Mouse (Mus musculus) neural tube, embryonic 13.5 days (tissue): ENCODE data around the gene C2cd4d. TPM values are rescaled to one million over a fixed set of nuclear protein-coding genes. Genes with fewer than 3 reads are reported as not detected.

Experiments
- ATAC-seq: fragments of 200-750 bp; cut with Nextera tagmentation; 2 replicates; pipeline ENCODE4 v1.8.0; 2017; ENCODE audit warnings: low read depth, mild to moderate bottlenecking, moderate TSS enrichment, moderate library complexity
- H3K27ac ChIP-seq: fragments of 300-500 bp; sonication (generic); replicated peaks from 2 replicates; pipeline ENCODE4 v1.5.1; 2015; ENCODE audit warnings: moderate library complexity, mild to moderate bottlenecking, inconsistent platforms
- H3K27me3 ChIP-seq: fragments of 300-500 bp; sonication (generic); 2 replicates; pipeline ENCODE4 v1.6.1; 2015; ENCODE audit warnings: mild to moderate bottlenecking, inconsistent platforms
- H3K36me3 ChIP-seq: fragments of 300-500 bp; sonication (generic); 2 replicates; pipeline ENCODE4 v1.6.1; 2015; ENCODE audit warnings: mild to moderate bottlenecking, inconsistent platforms
- H3K4me1 ChIP-seq: fragments of 300-500 bp; sonication (generic); replicated peaks from 2 replicates; pipeline ENCODE4 v1.6.1; 2015; ENCODE audit warnings: inconsistent platforms
- H3K4me2 ChIP-seq: fragments of 300-500 bp; sonication (generic); 2 replicates; pipeline ENCODE4 v1.6.1; 2015; ENCODE audit warnings: inconsistent platforms, mild to moderate bottlenecking, moderate library complexity
- H3K4me3 ChIP-seq: fragments of 300-500 bp; sonication (generic); 2 replicates; pipeline ENCODE4 v1.5.1; 2015; ENCODE audit warnings: mild to moderate bottlenecking, inconsistent platforms
- H3K9ac ChIP-seq: fragments of 300-500 bp; sonication (generic); 2 replicates; pipeline ENCODE4 v1.6.1; 2015; ENCODE audit warnings: moderate library complexity, mild to moderate bottlenecking, inconsistent platforms
- H3K9me3 ChIP-seq: fragments of 300-500 bp; sonication (generic); 2 replicates; pipeline ENCODE4 v1.6.1; 2016; ENCODE audit warnings: inconsistent platforms
- WGBS: fragments of 180-500 bp; shearing (Covaris S2); methylation state at CpG from one replicate; pipeline ENCODE4 v1.1.7; 2015; 5-methylcytosine and 5-hydroxymethylcytosine counted together
- polyA plus RNA-seq: library from polyadenylated mRNA; unstranded; fragments of >200 nt; fragmentation: Nextera tagmentation; extraction: Ambion mirVana; gene quantifications from 2 replicates; pipeline ENCODE4 v1.2.1, GENCODE M21; 2015

C2cd4d gene
- polyA plus RNA-seq, 1 experiment from 2014 or later = 2.2 TPM

DNA sequence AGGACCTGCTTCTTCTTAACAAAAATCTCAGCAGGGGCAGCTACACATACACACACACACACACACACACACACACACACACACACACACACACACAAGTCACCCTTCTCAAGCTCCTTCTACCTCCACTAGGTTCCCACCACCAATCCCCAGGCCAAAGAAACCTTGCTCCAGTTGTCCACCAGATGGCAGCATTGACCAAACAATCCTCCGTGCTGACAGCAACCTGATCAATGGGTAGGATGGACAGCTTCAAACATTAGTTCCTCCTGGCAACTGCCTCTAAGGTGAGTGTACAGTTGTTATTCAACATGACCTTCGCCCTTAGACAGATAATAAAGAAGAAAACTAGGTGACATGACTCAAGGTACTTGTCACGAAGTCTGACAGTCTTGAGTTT is 4.5 kb downstream of the C2cd4d start:
- Histone ChIP-seq H3K4me2 (no peak overlapping the region), H3K36me3 (no peaks in the 10 kb centered on the region), H3K4me1 (peaks cover 10% of the 10 kb centered on the region), H3K4me3 (no peak overlapping the region), H3K9ac (no peak overlapping the region), H3K9me3 (no peaks in the 10 kb centered on the region), H3K27ac (no peak overlapping the region), H3K27me3 (peaks cover 38% of the 10 kb centered on the region)
- 19% methylated on average over 3 of the region's 3 CpGs for WGBS
- ATAC-seq = peak; percentile 32; the same call in 1 of the 2 replicates

DNA sequence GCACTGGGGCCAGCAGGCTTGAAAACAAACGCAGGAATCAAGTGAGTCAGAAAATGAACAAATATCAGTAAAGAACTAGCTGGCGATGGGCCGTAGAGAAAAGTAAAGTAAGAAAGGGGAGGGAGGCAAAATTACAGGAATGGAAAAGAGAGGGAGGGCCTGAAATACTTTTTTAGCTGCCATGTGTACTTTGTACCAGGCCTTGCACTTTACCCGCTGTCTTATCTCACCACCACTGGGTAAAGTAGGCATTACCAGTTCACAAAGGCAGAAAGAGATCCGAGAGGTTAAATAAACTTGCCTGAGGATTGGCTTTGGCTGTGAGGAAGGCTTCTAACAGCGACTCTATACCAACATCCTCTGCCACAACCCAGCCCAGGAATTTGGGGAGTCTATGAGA is 5.3 kb downstream of the C2cd4d start:
- H3K4me1 ChIP-seq = peaks cover 15% of the 10 kb centered on the region
- H3K9me3 ChIP-seq = no peaks in the 10 kb centered on the region
- 83% methylated on average over 6 of the region's 6 CpGs for WGBS
- no peak overlapping the region for H3K4me2 ChIP-seq
- no peak for ATAC-seq
- H3K27me3 ChIP-seq = peaks cover 31% of the 10 kb centered on the region
- H3K36me3 ChIP-seq = no peaks in the 10 kb centered on the region
- no peak overlapping the region for H3K4me3 ChIP-seq
- H3K27ac ChIP-seq = no peak overlapping the region
- H3K9ac ChIP-seq = no peak overlapping the region

DNA sequence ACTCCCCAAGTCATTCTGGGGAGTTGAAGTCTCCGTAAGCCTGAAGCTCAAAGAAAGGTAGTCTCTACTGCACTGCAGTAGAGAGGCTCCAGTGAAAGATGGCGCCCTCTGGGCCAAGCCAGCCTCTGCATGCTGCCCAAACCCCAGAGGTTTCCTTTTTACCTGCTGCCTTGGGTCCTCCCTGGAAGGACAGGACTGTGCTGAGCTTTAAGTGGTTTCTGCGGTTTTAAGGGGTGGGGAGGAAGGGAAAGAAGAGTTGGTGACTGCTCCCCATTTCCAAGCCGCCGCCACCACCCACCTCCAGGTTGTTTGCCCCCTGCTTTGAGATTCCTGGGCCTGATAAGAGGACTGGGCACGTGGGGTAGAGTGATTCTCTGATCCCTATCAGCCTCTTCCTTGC is 6.4 kb downstream of the C2cd4d start:
- Histone ChIP-seq H3K27ac (no peak overlapping the region), H3K27me3 (peaks cover 33% of the 10 kb centered on the region), H3K36me3 (no peaks in the 10 kb centered on the region), H3K4me1 (peaks cover 20% of the 10 kb centered on the region), H3K4me2 (no peak overlapping the region), H3K9me3 (no peaks in the 10 kb centered on the region), H3K9ac (no peak overlapping the region), H3K4me3 (no peak overlapping the region)
- no peak for ATAC-seq
- 76% methylated on average over 6 of the region's 6 CpGs for WGBS

DNA sequence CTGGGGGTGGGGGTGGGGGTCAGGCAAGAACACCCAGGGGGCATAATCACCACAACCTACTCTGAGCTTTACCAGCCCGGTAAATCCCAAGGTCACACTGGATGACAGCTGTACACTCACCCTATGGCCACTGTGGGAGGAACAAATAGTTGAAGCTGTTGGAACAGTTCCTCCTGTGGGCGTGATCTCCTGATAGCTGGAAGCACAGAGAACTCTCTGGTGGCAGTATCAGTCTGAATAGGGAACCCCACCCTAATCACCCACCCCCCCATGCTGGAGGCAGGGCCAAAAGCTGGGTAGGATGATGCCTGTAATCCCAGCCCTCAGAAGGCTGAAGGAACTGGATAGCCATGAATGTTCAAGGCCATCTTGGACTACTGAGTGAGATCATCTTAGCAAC is 7.5 kb downstream of the C2cd4d start:
- no peak overlapping the region for H3K9ac ChIP-seq
- H3K27ac ChIP-seq = no peak overlapping the region
- ATAC-seq = no peak
- no peak overlapping the region for H3K4me3 ChIP-seq
- peaks cover 26% of the 10 kb centered on the region for H3K4me1 ChIP-seq
- H3K4me2 ChIP-seq = no peak overlapping the region
- H3K9me3 ChIP-seq = no peaks in the 10 kb centered on the region
- 64% methylated on average over 2 of the region's 2 CpGs for WGBS
- H3K36me3 ChIP-seq = no peaks in the 10 kb centered on the region
- H3K27me3 ChIP-seq = peaks cover 30% of the 10 kb centered on the region

DNA sequence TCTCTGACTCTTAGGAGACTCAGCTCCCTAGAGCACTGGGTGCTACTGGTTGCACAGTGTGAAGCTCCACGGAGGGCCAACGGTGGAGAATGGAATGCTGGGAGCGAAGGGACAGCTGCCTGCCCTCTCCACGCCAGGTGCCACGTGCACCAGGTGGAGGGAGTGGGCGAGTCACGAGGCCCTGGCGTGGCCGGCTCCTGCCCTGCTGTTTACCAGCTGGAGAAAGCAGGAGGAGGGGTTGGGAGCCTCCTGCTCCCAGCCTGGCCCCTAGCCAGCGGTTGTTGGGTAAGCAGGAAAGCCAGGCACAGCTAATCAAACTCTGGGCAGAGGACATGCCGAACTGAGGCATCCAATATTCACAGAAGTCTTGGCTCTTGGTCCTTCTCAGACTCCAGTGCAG is 9.4 kb downstream of the C2cd4d start:
- 6% methylated on average over 11 of the region's 11 CpGs for WGBS

DNA sequence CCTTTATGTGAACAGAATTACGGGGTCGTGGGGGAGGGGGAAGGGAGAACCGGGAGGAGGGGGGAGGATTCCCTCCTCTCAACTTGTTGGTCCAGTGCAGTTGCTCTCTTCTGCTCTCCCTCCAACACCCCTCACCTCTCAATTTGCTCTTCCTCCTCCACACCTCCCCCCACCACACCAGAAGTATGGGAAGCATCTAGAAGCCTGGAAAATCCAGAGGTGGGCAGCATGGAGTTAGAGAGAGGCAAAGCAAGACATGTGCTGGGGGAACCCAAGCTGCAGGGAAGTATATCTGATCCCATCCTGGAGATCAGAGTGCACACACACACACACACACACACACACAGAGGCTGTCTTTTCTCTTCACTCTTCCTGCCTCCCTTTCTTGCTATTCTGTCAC is 9.8 kb downstream of the C2cd4d start:
- peak; percentile 4; the same call in 1 of the 2 replicates for ATAC-seq
- Histone ChIP-seq H3K9ac (0 out of 2 replicates have a peak overlapping the region, but pooled peaks have one; percentile 38), H3K4me3 (0 out of 2 replicates have a peak overlapping the region, but pooled peaks have one; percentile 4), H3K27me3 (peaks cover 14% of the 10 kb centered on the region), H3K4me1 (peaks cover 26% of the 10 kb centered on the region), H3K27ac (no peak overlapping the region), H3K4me2 (peak overlapping the region; percentile 50), H3K9me3 (no peaks in the 10 kb centered on the region), H3K36me3 (no peaks in the 10 kb centered on the region)
- 10% methylated on average over 3 of the region's 3 CpGs for WGBS

More for the DNA sequence above, 9.4 kb downstream of the C2cd4d start:
- ATAC-seq = peak; percentile 54
- Histone ChIP-seq H3K4me2 (peak overlapping the region; percentile 50), H3K27me3 (peaks cover 14% of the 10 kb centered on the region), H3K4me3 (0 out of 2 replicates have a peak overlapping the region, but pooled peaks have one; percentile 4), H3K27ac (no peak overlapping the region), H3K36me3 (no peaks in the 10 kb centered on the region), H3K4me1 (peaks cover 26% of the 10 kb centered on the region), H3K9ac (0 out of 2 replicates have a peak overlapping the region, but pooled peaks have one; percentile 38), H3K9me3 (no peaks in the 10 kb centered on the region)

DNA sequence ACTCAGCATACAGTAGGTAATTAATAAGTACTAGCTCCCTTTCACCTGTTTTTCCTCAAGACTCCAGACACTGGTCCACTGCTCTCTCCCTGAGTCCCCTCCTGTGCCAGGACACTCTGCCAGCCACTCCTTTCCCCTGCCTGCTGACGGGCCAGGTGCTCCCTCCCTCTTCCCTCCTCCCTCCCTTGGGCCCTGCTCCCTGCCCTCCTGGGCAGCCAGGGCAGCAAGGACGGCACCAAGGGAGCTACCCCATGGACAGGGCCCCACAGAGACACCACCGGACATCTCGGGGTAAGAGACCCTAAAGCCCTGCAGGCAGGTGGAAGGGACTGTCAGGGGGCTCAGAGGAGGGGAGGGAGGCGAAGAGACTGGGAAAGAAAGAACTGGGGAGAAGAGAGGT is 10.4 kb downstream of the C2cd4d start, which contains the start of gene Rorc:
Rorc (plus strand) TSS at position 154 of the 400 bp plus-strand sequence.
- 0 out of 2 replicates have a peak, but pooled peaks have one; percentile 5 for ATAC-seq

DNA sequence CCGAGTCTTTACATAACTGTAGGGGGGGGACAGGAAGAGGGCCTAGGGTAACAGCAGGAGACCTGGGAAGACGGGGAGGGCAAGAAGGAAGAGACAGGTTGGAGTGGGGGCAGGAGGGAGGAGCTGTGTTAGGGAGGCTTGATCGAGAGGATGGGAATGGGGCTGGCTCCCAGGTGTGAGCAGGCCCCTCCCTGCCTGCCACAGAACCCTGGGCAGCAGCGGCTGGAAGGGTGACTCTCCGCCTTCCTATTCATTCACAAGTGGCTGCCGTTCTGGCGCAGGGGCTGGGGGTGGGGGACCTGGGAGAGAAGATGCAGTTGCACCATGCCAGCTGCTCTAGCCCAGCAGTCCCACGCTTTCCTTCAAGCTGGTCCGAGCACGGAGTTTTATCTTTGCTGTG is 10.9 kb downstream of the C2cd4d start:
- WGBS = 4% methylated on average over 10 of the region's 10 CpGs
- no peak overlapping the region for H3K27ac ChIP-seq
- ATAC-seq = peak; percentile 38
- H3K9ac ChIP-seq = peak overlapping the region; percentile 34; the same call in 1 of the 2 replicates
- peak overlapping the region; percentile 45 for H3K4me2 ChIP-seq
- peaks cover 14% of the 10 kb centered on the region for H3K27me3 ChIP-seq
- peak overlapping the region; percentile 8 for H3K4me3 ChIP-seq
- H3K9me3 ChIP-seq = no peaks in the 10 kb centered on the region
- peaks cover 26% of the 10 kb centered on the region for H3K4me1 ChIP-seq
- no peaks in the 10 kb centered on the region for H3K36me3 ChIP-seq

More for the DNA sequence above, 10.4 kb downstream of the C2cd4d start, which contains the start of gene Rorc:
- WGBS = 17% methylated on average over 5 of the region's 5 CpGs
- H3K27ac ChIP-seq = no peak within 1 kb of the TSS
- no peaks in the 10 kb centered on the region for H3K36me3 ChIP-seq
- peak within 1 kb of the TSS; percentile 50 for H3K4me2 ChIP-seq
- H3K4me1 ChIP-seq = peaks cover 26% of the 10 kb centered on the region
- peaks cover 14% of the 10 kb centered on the region for H3K27me3 ChIP-seq
- H3K9me3 ChIP-seq = no peaks in the 10 kb centered on the region
- peak within 1 kb of the TSS; percentile 38; the same call in 1 of the 2 replicates for H3K9ac ChIP-seq
- H3K4me3 ChIP-seq = peak within 1 kb of the TSS; percentile 8

DNA sequence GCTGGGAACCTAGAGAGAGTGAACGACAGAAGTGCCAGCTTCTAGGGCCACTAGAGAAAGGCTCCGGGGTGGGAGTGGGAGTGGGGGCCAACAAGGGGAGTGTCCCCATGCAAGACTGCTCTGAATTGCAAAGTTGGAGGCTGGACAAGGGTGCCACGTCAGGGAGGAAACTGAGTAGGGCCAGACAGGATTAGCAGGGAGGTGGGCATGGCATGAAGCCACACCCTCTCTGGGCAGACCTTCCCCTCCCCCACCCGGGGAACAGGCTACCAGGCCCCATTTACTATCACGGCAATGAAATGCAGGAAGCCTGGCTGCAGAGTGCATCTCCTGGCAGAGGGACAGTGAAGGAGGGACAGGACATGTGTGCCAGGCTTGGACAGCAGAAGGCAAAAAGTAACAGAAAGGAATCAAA is 11.4 kb downstream of the C2cd4d start:
- Histone ChIP-seq H3K36me3 (no peaks in the 10 kb centered on the region), H3K4me3 (peak overlapping the region; percentile 8), H3K9me3 (no peaks in the 10 kb centered on the region), H3K4me1 (peaks cover 26% of the 10 kb centered on the region), H3K4me2 (peak overlapping the region; percentile 45), H3K27me3 (peaks cover 14% of the 10 kb centered on the region), H3K9ac (peak overlapping the region; percentile 34; the same call in 1 of the 2 replicates), H3K27ac (no peak overlapping the region)
- peak; percentile 21; the same call in 1 of the 2 replicates for ATAC-seq
- 1% methylated on average over 5 of the region's 5 CpGs for WGBS

DNA sequence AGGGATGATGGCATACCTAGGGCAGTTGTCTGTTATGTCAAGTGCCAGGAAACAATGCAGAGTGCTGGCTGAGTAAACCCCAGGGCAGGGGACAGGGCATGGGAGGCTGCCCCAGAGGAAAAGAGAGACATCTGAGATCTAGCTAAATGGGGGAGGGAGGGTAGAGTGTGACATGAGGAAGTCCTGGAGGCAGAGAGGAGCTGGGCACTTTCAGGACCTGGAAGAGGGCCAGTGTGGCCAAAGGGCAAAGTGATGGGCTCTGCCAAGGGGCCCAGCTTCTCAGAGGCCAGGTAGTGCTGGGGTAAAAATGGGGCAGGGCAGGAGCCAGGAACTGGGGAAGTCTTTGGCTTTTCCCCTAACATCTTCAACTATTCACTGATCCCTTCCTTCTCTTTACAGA is 12.4 kb downstream of the C2cd4d start:
- Histone ChIP-seq H3K4me3 (no peak overlapping the region), H3K27me3 (peaks cover 14% of the 10 kb centered on the region), H3K4me2 (no peak overlapping the region), H3K9ac (no peak overlapping the region), H3K27ac (no peak overlapping the region), H3K9me3 (no peaks in the 10 kb centered on the region), H3K36me3 (no peaks in the 10 kb centered on the region), H3K4me1 (peaks cover 26% of the 10 kb centered on the region)
- ATAC-seq = no peak

DNA sequence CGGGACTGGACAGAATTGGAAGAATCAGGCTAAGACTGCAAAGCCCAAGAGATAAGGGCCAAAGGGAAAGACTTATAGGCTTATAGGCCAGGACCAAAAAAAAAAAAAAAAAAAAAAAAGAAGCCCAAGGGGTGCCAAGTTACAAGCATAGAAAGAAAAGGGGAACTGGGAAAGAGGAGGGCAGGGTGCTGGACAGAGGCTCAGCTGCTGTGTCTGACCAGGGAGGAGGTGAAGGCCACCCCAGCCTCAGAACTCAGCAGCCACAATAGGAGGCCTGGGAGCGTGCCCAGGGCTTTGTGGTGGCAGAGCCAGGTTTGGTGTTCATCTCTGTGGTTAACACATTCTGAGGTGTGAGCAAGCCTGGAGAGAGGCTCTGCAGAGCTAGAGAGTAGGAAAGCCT is 12.9 kb downstream of the C2cd4d start:
- Histone ChIP-seq H3K4me2 (no peak overlapping the region), H3K9me3 (no peaks in the 10 kb centered on the region), H3K9ac (no peak overlapping the region), H3K4me1 (peaks cover 26% of the 10 kb centered on the region), H3K36me3 (no peaks in the 10 kb centered on the region), H3K27ac (no peak overlapping the region), H3K4me3 (no peak overlapping the region), H3K27me3 (peaks cover 14% of the 10 kb centered on the region)
- no peak for ATAC-seq
- 76% methylated on average over 2 of the region's 2 CpGs for WGBS

DNA sequence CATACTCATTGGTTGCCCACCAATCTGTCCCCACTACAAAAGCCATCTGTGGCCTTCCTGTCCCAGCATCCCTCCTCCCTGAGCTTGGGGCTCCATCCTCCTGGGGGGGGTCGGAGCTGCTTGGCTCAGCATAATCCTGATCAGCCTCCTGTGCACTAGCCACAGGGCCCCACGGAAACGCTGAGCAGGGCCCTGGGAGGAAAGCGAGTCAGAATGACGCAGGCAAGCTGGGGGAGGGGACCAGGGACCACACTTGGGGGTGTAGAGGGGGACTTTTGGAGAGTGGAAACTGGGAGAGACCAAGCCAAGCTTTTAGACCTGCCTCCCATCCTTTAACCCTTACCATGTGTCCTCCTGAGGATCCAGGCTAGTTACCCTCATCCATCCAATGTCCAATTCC is 13.6 kb downstream of the C2cd4d start:
- 65% methylated on average over 5 of the region's 5 CpGs for WGBS
- peaks cover 26% of the 10 kb centered on the region for H3K4me1 ChIP-seq
- peaks cover 14% of the 10 kb centered on the region for H3K27me3 ChIP-seq
- no peak for ATAC-seq
- H3K27ac ChIP-seq = no peak overlapping the region
- H3K4me2 ChIP-seq = no peak overlapping the region
- H3K36me3 ChIP-seq = no peaks in the 10 kb centered on the region
- H3K9ac ChIP-seq = no peak overlapping the region
- H3K9me3 ChIP-seq = no peaks in the 10 kb centered on the region
- no peak overlapping the region for H3K4me3 ChIP-seq
